Mouse (Mus musculus) olfactory bulb, adult 2 months (tissue): ENCODE results near the gene Rcn2.

Experiments
- CTCF ChIP-seq: fragments of 200-500 bp; IDR thresholded peaks from 2 replicates; pipeline ENCODE4 v1.5.1; 2012; ENCODE audit warnings: low read depth, mild to moderate bottlenecking, low read length, moderate library complexity; ENCODE audit not compliant: insufficient read depth
- POLR2A ChIP-seq: fragments of 200-500 bp; IDR thresholded peaks from 2 replicates; pipeline ENCODE4 v1.6.1; 2012; ENCODE audit warnings: mild to moderate bottlenecking, low read depth, low read length, moderate library complexity; ENCODE audit not compliant: insufficient read depth

DNA sequence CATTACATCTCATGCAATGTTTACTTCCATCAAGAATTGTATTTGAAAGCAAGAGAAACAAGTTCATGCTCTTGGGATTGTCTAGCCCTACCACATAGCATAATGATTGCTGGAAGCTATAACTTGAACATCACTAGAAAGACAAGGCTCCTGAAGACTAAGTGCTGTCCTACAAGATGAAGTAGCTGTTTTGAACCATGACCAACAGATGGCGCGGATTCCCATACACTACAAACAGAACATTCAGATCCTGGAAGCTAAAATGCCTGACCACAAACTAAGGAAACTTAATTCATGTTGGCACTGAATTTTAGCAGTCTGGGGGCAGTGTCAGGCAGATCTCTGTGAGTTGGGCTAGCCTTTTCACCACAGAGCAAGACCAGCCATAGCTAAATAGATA lies 16.9 kb upstream of the Rcn2 start:
- no peak for TF ChIP-seq CTCF
- TF ChIP-seq POLR2A: no peak
